Mouse (Mus musculus): Measurements from ENCODE around the gene Nsun7. TPM values are rescaled to one million over a fixed set of nuclear protein-coding genes. Genes with fewer than 3 reads are reported as not detected.

The Nsun7 gene
- polyA plus RNA-seq, 1 experiment from 2014 or later: 0.52 TPM

DNA sequence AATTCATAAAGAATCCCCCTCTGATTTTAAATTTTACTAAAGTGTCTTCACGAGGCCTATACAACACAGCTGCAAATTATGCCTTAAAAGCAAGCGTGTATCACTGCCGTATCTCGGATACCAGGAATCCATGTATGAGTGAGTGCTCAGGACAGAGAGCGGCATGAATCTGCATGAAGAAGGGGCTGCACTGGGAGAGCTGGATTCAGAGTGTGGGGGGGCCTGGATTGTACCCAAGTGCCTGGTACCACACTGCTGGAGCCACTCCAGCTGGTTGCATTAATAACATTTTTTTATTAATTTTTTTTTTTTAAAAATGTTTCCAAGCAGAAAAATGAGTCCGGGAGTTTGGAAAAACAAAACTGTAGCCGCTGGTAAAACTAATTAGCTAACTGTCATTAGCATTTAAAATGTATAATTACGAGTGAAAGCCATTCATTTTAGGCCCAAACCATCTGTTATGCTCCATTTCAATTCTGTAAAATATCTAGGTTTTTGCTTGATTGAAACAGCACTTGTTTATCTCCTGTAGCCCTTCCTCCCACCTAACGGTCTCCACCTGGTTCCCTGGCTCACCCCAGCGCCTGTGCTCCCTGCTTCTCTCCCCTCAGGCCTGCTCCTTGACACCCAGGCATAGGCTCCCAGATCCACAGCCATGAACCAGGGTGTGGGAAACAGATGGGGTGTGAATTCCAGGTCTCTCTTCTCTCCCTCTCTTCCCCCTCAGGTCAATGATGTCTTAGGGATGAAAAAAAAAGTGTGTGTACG, 44.8 kb downstream of the Nsun7 start:
- WGBS: 87% methylated on average over 11 of the region's 11 CpGs
- H3K4me2 ChIP-seq (ENCODE audit: low read depth, low read length): no peak overlapping the region
- no peak overlapping the region for H3K27ac ChIP-seq (replicated peaks; ENCODE audit: low read depth, low read length)
- no peaks in the 10 kb centered on the region for H3K9me3 ChIP-seq (replicated peaks; ENCODE audit: control insufficient read depth, low read length)
- no peak overlapping the region for H3K9ac ChIP-seq (replicated peaks; ENCODE audit: low read length)
- H3K4me3 ChIP-seq (ENCODE audit: low read depth, low read length): no peak overlapping the region
- H3K27me3 ChIP-seq (ENCODE audit: control insufficient read depth, insufficient read depth, low read length): no peaks in the 10 kb centered on the region
- DNase-seq (ENCODE audit: low spot score) (no peak), ATAC-seq (replicated peaks; ENCODE audit: insufficient number of reproducible peaks, low FRiP score, low TSS enrichment, low read depth) (no peak)
- H3K4me1 ChIP-seq (ENCODE audit: control insufficient read depth, insufficient read depth, low read length): no peaks in the 10 kb centered on the region
- no peaks in the 10 kb centered on the region for H3K36me3 ChIP-seq (replicated peaks; ENCODE audit: control insufficient read depth, insufficient read depth, low read depth, low read length)

DNA sequence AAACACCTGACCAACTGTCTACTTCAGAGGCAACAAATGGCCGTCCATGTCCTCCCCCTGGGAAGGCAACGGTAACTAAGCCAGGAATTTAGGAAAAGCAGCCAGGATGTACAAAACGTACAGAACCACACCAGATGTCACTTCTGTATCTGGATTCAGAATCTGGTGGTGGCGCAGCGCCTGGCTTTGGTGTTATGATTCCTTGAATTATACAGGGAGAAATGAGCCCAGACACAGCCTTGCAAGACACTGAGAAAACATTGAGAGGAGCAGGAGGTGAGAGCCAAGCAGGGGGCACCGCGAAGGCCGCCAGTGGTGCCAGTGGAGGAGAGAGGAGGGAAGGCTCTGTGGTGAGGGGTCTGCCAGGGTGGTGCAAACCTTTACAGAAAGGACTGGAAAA, 45.8 kb downstream of the Nsun7 start:
- H3K9me3 ChIP-seq (replicated peaks; ENCODE audit: control insufficient read depth, low read length): no peaks in the 10 kb centered on the region
- no peak for ATAC-seq (replicated peaks; ENCODE audit: insufficient number of reproducible peaks, low FRiP score, low TSS enrichment, low read depth)
- DNase-seq (ENCODE audit: low spot score): no peak
- H3K36me3 ChIP-seq (replicated peaks; ENCODE audit: control insufficient read depth, insufficient read depth, low read depth, low read length): no peaks in the 10 kb centered on the region
- H3K9ac ChIP-seq (replicated peaks; ENCODE audit: low read length): no peak overlapping the region
- H3K27me3 ChIP-seq (ENCODE audit: control insufficient read depth, insufficient read depth, low read length): no peaks in the 10 kb centered on the region
- no peak overlapping the region for H3K4me2 ChIP-seq (ENCODE audit: low read depth, low read length)
- 84% methylated on average over 8 of the region's 8 CpGs for WGBS
- no peak overlapping the region for H3K4me3 ChIP-seq (ENCODE audit: low read depth, low read length)
- H3K27ac ChIP-seq (replicated peaks; ENCODE audit: low read depth, low read length): no peak overlapping the region
- H3K4me1 ChIP-seq (ENCODE audit: control insufficient read depth, insufficient read depth, low read length): no peaks in the 10 kb centered on the region

DNA sequence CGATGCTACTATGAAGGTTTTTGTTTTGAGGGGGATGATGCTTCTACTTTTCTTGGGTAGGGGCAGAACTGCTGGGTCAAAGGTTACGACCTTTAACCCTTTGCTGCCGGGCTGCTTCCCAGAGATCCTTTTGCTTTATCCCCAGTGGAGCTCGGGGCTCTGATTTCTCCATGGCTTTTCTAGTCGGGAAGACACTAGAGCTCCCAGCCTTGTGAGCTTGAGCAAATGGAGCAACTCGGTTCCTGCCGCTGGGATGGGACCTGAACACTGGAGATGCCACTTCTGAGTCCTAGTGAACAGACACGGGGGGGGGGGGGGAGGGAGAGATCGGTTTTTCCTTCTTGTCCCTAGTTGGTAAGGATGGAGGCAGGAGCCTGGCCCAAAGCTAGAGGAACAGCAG, 50.6 kb downstream of the Nsun7 start:
- H3K9me3 ChIP-seq (replicated peaks; ENCODE audit: control insufficient read depth, low read length): no peaks in the 10 kb centered on the region
- no peaks in the 10 kb centered on the region for H3K36me3 ChIP-seq (replicated peaks; ENCODE audit: control insufficient read depth, insufficient read depth, low read depth, low read length)
- H3K27ac ChIP-seq (replicated peaks; ENCODE audit: low read depth, low read length): no peak overlapping the region
- H3K27me3 ChIP-seq (ENCODE audit: control insufficient read depth, insufficient read depth, low read length): no peaks in the 10 kb centered on the region
- DNase-seq (ENCODE audit: low spot score): no peak
- WGBS: 35% methylated on average over 9 of the region's 9 CpGs
- no peaks in the 10 kb centered on the region for H3K4me1 ChIP-seq (ENCODE audit: control insufficient read depth, insufficient read depth, low read length)
- H3K9ac ChIP-seq (replicated peaks; ENCODE audit: low read length): no peak overlapping the region
- H3K4me2 ChIP-seq (ENCODE audit: low read depth, low read length): no peak overlapping the region
- no peak for ATAC-seq (replicated peaks; ENCODE audit: insufficient number of reproducible peaks, low FRiP score, low TSS enrichment, low read depth)
- no peak overlapping the region for H3K4me3 ChIP-seq (ENCODE audit: low read depth, low read length)

GRCm38 (mm10) chr5:66310806-66311205, 51.1 kb downstream of the Nsun7 start:
- no peak overlapping the region for H3K27ac ChIP-seq (replicated peaks; ENCODE audit: low read depth, low read length)
- H3K9ac ChIP-seq (replicated peaks; ENCODE audit: low read length): no peak overlapping the region
- 84% methylated on average over 11 of the region's 11 CpGs for WGBS
- ATAC-seq (replicated peaks; ENCODE audit: insufficient number of reproducible peaks, low FRiP score, low TSS enrichment, low read depth) (no peak), DNase-seq (ENCODE audit: low spot score) (no peak)
- H3K4me3 ChIP-seq (ENCODE audit: low read depth, low read length): no peak overlapping the region
- H3K4me2 ChIP-seq (ENCODE audit: low read depth, low read length): no peak overlapping the region
- H3K36me3 ChIP-seq (replicated peaks; ENCODE audit: control insufficient read depth, insufficient read depth, low read depth, low read length): no peaks in the 10 kb centered on the region
- H3K27me3 ChIP-seq (ENCODE audit: control insufficient read depth, insufficient read depth, low read length): no peaks in the 10 kb centered on the region
- H3K9me3 ChIP-seq (replicated peaks; ENCODE audit: control insufficient read depth, low read length): no peaks in the 10 kb centered on the region
- H3K4me1 ChIP-seq (ENCODE audit: control insufficient read depth, insufficient read depth, low read length): no peaks in the 10 kb centered on the region

- Histone ChIP-seq H3K4me3 (ENCODE audit: low read depth, low read length) (no peak overlapping the region), H3K9ac (replicated peaks; ENCODE audit: low read length) (no peak overlapping the region), H3K36me3 (replicated peaks; ENCODE audit: control insufficient read depth, insufficient read depth, low read depth, low read length) (no peaks in the 10 kb centered on the region), H3K4me2 (ENCODE audit: low read depth, low read length) (no peak overlapping the region), H3K9me3 (replicated peaks; ENCODE audit: control insufficient read depth, low read length) (no peaks in the 10 kb centered on the region), H3K4me1 (ENCODE audit: control insufficient read depth, insufficient read depth, low read length) (no peaks in the 10 kb centered on the region), H3K27me3 (ENCODE audit: control insufficient read depth, insufficient read depth, low read length) (no peaks in the 10 kb centered on the region), H3K27ac (replicated peaks; ENCODE audit: low read depth, low read length) (no peak overlapping the region)
- no peak for ATAC-seq (replicated peaks; ENCODE audit: insufficient number of reproducible peaks, low FRiP score, low TSS enrichment, low read depth)
- DNase-seq (ENCODE audit: low spot score): no peak
- WGBS: 87% methylated on average over 5 of the region's 5 CpGs
These were observed 56.1 kb downstream of the Nsun7 start for GRCm38 (mm10) chr5:66315791-66316190.

GRCm38 (mm10) chr5:66319341-66319740, 59.6 kb downstream of the Nsun7 start:
- Histone ChIP-seq H3K9me3 (replicated peaks; ENCODE audit: control insufficient read depth, low read length) (no peaks in the 10 kb centered on the region), H3K4me1 (ENCODE audit: control insufficient read depth, insufficient read depth, low read length) (no peaks in the 10 kb centered on the region), H3K4me2 (ENCODE audit: low read depth, low read length) (no peak overlapping the region), H3K4me3 (ENCODE audit: low read depth, low read length) (no peak overlapping the region), H3K27ac (replicated peaks; ENCODE audit: low read depth, low read length) (no peak overlapping the region), H3K27me3 (ENCODE audit: control insufficient read depth, insufficient read depth, low read length) (no peaks in the 10 kb centered on the region), H3K9ac (replicated peaks; ENCODE audit: low read length) (no peak overlapping the region), H3K36me3 (replicated peaks; ENCODE audit: control insufficient read depth, insufficient read depth, low read depth, low read length) (no peaks in the 10 kb centered on the region)
- WGBS: 66% methylated on average over 6 of the region's 6 CpGs
- DNase-seq (ENCODE audit: low spot score) (peak; percentile 48), ATAC-seq (replicated peaks; ENCODE audit: insufficient number of reproducible peaks, low FRiP score, low TSS enrichment, low read depth) (no peak)

DNA sequence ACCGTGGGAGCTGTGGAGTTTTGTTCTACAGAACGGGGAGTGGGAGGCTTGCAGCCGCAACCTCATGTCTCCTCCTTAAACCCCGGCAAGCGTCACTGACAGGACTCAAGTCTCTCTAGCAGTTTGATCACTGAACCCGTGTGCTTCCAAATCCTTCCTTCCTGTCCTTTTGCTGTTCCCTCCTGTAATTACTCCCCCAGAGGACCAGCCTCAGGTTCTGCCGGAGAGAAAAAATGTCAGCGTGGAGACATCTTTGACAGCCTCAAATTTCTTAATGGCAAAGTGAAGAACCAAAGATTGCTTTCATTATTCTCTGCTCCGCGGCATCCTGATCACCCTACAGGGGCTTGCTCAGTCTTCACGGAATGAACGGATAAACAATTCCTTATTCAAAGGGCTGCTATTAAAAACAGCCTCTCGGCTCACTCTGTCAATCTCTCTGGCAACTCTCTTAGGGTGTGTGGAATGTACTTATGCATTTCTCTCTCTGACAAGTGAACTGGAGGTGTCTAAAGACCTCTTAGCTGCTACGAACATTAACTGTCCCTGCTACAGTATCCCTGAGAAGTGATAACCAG, 60.2 kb downstream of the Nsun7 start:
- no peak overlapping the region for H3K27ac ChIP-seq (replicated peaks; ENCODE audit: low read depth, low read length)

GRCm38 (mm10) chr5:66323131-66323530, 63.4 kb downstream of the Nsun7 start:
- DNase-seq (ENCODE audit: low spot score) (no peak), ATAC-seq (replicated peaks; ENCODE audit: insufficient number of reproducible peaks, low FRiP score, low TSS enrichment, low read depth) (no peak)
- Histone ChIP-seq H3K36me3 (replicated peaks; ENCODE audit: control insufficient read depth, insufficient read depth, low read depth, low read length) (no peaks in the 10 kb centered on the region), H3K4me2 (ENCODE audit: low read depth, low read length) (no peak overlapping the region), H3K9ac (replicated peaks; ENCODE audit: low read length) (no peak overlapping the region), H3K9me3 (replicated peaks; ENCODE audit: control insufficient read depth, low read length) (no peaks in the 10 kb centered on the region), H3K4me1 (ENCODE audit: control insufficient read depth, insufficient read depth, low read length) (no peaks in the 10 kb centered on the region), H3K27ac (replicated peaks; ENCODE audit: low read depth, low read length) (no peak overlapping the region), H3K27me3 (ENCODE audit: control insufficient read depth, insufficient read depth, low read length) (no peaks in the 10 kb centered on the region), H3K4me3 (ENCODE audit: low read depth, low read length) (no peak overlapping the region)
- 84% methylated on average over 4 of the region's 4 CpGs for WGBS

More for the DNA sequence above, 60.2 kb downstream of the Nsun7 start:
- DNase-seq (ENCODE audit: low spot score) (no peak), ATAC-seq (replicated peaks; ENCODE audit: insufficient number of reproducible peaks, low FRiP score, low TSS enrichment, low read depth) (no peak)
- no peak overlapping the region for H3K4me2 ChIP-seq (ENCODE audit: low read depth, low read length)
- no peak overlapping the region for H3K4me3 ChIP-seq (ENCODE audit: low read depth, low read length)
- H3K36me3 ChIP-seq (replicated peaks; ENCODE audit: control insufficient read depth, insufficient read depth, low read depth, low read length): no peaks in the 10 kb centered on the region
- 40% methylated on average over 14 of the region's 14 CpGs for WGBS
- no peak overlapping the region for H3K9ac ChIP-seq (replicated peaks; ENCODE audit: low read length)
- no peaks in the 10 kb centered on the region for H3K9me3 ChIP-seq (replicated peaks; ENCODE audit: control insufficient read depth, low read length)
- no peaks in the 10 kb centered on the region for H3K27me3 ChIP-seq (ENCODE audit: control insufficient read depth, insufficient read depth, low read length)
- H3K4me1 ChIP-seq (ENCODE audit: control insufficient read depth, insufficient read depth, low read length): no peaks in the 10 kb centered on the region
